Mouse (Mus musculus): ENCODE measurements around the gene Gng10. TPM values are rescaled to one million over a fixed set of nuclear protein-coding genes. Genes with fewer than 3 reads are reported as not detected.

Gng10 gene
- total and polyA plus RNA-seq, 3 experiments, result 55.6 to 189 (median 78.6) TPM

DNA sequence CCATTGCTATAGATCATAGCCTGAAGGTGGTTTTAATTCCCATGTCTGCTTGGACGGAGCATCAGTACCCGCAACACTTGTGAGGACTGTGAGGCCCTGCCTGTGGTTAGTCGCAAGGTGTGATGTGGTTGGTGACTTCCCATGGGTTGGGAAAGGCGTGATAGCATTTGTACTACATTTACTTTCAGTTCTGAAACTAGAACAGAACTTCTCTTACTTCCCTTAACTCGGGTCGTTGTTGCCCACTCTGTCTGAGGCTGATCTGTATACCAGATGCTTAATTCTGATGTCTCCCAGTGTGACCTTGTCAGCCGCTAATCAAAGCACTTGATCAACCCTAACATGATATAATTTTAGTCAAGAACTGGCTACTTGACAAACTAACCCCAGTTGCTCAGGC lies 25.7 kb upstream of the Gng10 start:
- in situ Hi-C loops (cut with MboI; ENCODE audit: low pct_ligation_motif_present, low pct_unique_long_range_greater_than_20kb, low sequenced_read_pairs) (no loop called here), dilution Hi-C loops (cut with MboI; ENCODE audit: extremely low pct_ligation_motif_present, extremely low pct_unique_long_range_greater_than_20kb, low sequenced_read_pairs) (no loop called here)
- Histone ChIP-seq H3K79me2 (replicated peaks; ENCODE audit: control insufficient read depth, extremely low read depth, insufficient read depth, poor library complexity, severe bottlenecking) (peaks cover 11% of the 10 kb centered on the region), H3K4me1 (ENCODE audit: control insufficient read depth in 1 of 2, insufficient read depth in 2 of 2) (peaks cover 18 to 60% of the 10 kb centered on the region in 2 experiments), H3K4me3 (replicated peaks in 1 of 3; ENCODE audit: low read depth in 2 of 3, low read length in 2 of 3, poor library complexity in 1 of 3) (peak overlapping the region in 1 of 3 experiments; percentile 18), H3K4me2 (ENCODE audit: insufficient read depth, low read depth, poor library complexity, severe bottlenecking) (peak overlapping the region; percentile 71), H3K36me3 (replicated peaks in 1 of 2; ENCODE audit: control insufficient read depth in 1 of 2, insufficient read depth in 1 of 2, low read length in 1 of 2) (peaks cover 2 to 12% of the 10 kb centered on the region in 2 experiments), H3K27ac (ENCODE audit: insufficient read depth, low read depth) (no peak overlapping the region), H3K9ac (ENCODE audit: insufficient read depth, low read depth) (no peak overlapping the region), H3K27me3 (replicated peaks) (no peaks in the 10 kb centered on the region), H3K9me3 (replicated peaks; ENCODE audit: low read length) (no peaks in the 10 kb centered on the region)
- DNase-seq (ENCODE audit: extremely low read depth), result no peak
- TF ChIP-seq ZMIZ1 (IDR thresholded peaks at IDR 0.05; ENCODE audit: low read depth, low read length) (no peak), CHD1 (IDR thresholded peaks at IDR 0.05; ENCODE audit: low read depth, low read length) (no peak), EP300 (IDR thresholded peaks at IDR 0.05; ENCODE audit: low read length) (peak; percentile 60), GABPA (IDR thresholded peaks at IDR 0.05; ENCODE audit: insufficient replicate concordance, low read depth, low read length) (no peak), IRF4 (IDR thresholded peaks at IDR 0.05; ENCODE audit: low read depth, low read length) (peak; percentile 70), ETS1 (conservative IDR thresholded peaks at IDR 0.05; ENCODE audit: low read depth, low read length) (0 out of 2 replicates have a peak, but pooled peaks have one; percentile 30), CHD2 (IDR thresholded peaks at IDR 0.05; ENCODE audit: low read length) (no peak), BHLHE40 (IDR thresholded peaks at IDR 0.05; ENCODE audit: low read depth, low read length) (peak; percentile 71)

GRCm38 (mm10) chr4:59009696-59010095 lies 25.2 kb upstream of the Gng10 start:
- no peak overlapping the region for H3K4me3 ChIP-seq (replicated peaks in 1 of 3; ENCODE audit: low read depth in 2 of 3, low read length in 2 of 3, poor library complexity in 1 of 3)
- no peaks in the 10 kb centered on the region for H3K9me3 ChIP-seq (replicated peaks; ENCODE audit: low read length)
- DNase-seq (ENCODE audit: extremely low read depth), result no peak
- no peaks in the 10 kb centered on the region for H3K27me3 ChIP-seq (replicated peaks)
- no peak overlapping the region for H3K9ac ChIP-seq (ENCODE audit: insufficient read depth, low read depth)
- peaks cover 2 to 13% of the 10 kb centered on the region in 2 experiments for H3K36me3 ChIP-seq (replicated peaks in 1 of 2; ENCODE audit: control insufficient read depth in 1 of 2, insufficient read depth in 1 of 2, low read length in 1 of 2)
- peaks cover 16 to 55% of the 10 kb centered on the region in 2 experiments for H3K4me1 ChIP-seq (ENCODE audit: control insufficient read depth in 1 of 2, insufficient read depth in 2 of 2)
- no peak for TF ChIP-seq SMC3 (IDR thresholded peaks at IDR 0.05; ENCODE audit: low read depth, low read length)
- TF ChIP-seq POLR2AphosphoS2 (IDR thresholded peaks at IDR 0.05; ENCODE audit: low read depth, low read length), result no peak
- TF ChIP-seq JUN (IDR thresholded peaks at IDR 0.05; ENCODE audit: insufficient read depth, low read depth, low read length), result no peak
- TF ChIP-seq CHD1 (IDR thresholded peaks at IDR 0.05; ENCODE audit: low read depth, low read length), result no peak
- TF ChIP-seq NELFE (IDR thresholded peaks at IDR 0.05; ENCODE audit: low read depth, low read length), result no peak
- TF ChIP-seq USF2 (conservative IDR thresholded peaks at IDR 0.05; ENCODE audit: low read depth, low read length), result no peak
- TF ChIP-seq ZC3H11A (IDR thresholded peaks at IDR 0.05; ENCODE audit: low read depth, low read length), result no peak
- TF ChIP-seq E2F4 (IDR thresholded peaks at IDR 0.05; ENCODE audit: insufficient replicate concordance, low read depth, low read length), result no peak
- TF ChIP-seq CHD2 (IDR thresholded peaks at IDR 0.05; ENCODE audit: low read length), result no peak
- no peak for TF ChIP-seq CTCF (conservative IDR thresholded peaks at IDR 0.05 in 1 of 2, IDR thresholded peaks at IDR 0.05 in 1 of 2; ENCODE audit: low read depth in 2 of 2, low read length in 2 of 2)
- peaks cover 11% of the 10 kb centered on the region for H3K79me2 ChIP-seq (replicated peaks; ENCODE audit: control insufficient read depth, extremely low read depth, insufficient read depth, poor library complexity, severe bottlenecking)
- in situ Hi-C loops (cut with MboI; ENCODE audit: low pct_ligation_motif_present, low pct_unique_long_range_greater_than_20kb, low sequenced_read_pairs) (no loop called here), dilution Hi-C loops (cut with MboI; ENCODE audit: extremely low pct_ligation_motif_present, extremely low pct_unique_long_range_greater_than_20kb, low sequenced_read_pairs) (no loop called here)
- peak overlapping the region; percentile 71; the same call in 1 of the 2 replicates for H3K4me2 ChIP-seq (ENCODE audit: insufficient read depth, low read depth, poor library complexity, severe bottlenecking)
- H3K27ac ChIP-seq (ENCODE audit: insufficient read depth, low read depth), result no peak overlapping the region
